Mouse (Mus musculus): ENCODE data around the gene Fgf6. TPM values are rescaled to one million over a fixed set of nuclear protein-coding genes. Genes with fewer than 3 reads are reported as not detected.

Gene Fgf6
- not detected in 2 replicates for total RNA-seq (2012; rRNA removed)

DNA sequence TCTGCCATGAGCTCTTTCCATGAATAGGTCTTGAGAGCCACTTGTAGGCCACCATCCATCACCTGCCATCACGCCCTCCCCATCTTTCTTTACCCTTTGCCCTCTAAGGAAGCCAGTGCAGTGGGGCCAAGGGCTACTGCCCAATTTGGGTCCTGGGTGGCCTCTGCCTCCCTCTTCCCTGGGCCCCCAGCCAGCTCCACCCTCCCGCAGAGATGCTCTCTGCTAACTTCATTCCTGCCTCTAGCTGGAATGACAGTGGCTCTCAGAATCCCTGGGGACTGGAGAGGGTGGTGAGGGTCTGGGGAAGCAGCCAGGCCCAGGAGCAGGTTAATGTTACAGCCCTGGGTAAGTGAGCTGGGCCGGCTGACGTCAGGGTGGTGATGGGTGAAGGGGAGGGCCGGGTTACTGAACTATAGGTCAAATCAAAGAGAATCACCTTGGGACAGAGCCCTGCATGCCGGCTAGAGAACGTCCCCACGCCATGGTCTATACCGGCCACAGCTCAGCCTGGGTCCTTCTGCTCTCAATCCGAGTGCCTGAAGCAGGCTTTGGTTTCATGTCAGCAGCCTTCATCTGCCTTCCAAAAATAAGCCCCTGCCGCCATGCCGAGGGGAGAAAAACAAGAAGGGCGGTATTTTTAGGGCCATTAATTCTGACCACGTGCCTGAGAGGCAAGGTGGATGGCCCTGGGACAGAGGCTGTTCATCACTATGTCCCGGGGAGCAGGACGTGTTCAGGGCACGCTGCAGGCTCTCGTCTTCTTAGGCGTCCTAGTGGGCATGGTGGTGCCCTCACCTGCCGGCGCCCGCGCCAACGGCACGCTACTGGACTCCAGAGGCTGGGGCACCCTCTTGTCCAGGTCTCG lies at the start of gene Fgf6:
TSS of gene Fgf6 (plus strand) at position 681 of the 865 bp plus-strand sequence.
- H3K27ac ChIP-seq (ENCODE audit: insufficient read depth, low read depth, low read length, poor library complexity, severe bottlenecking), result no peak within 1 kb of the TSS
- in situ Hi-C loops (cut with MboI; ENCODE audit: low sequenced_read_pairs in 2 of 2, unreplicated experiment in 2 of 2), result no loop called here
- peaks cover 0 to 11% of the 10 kb centered on the region in 2 experiments; a peak in 2 of 4 replicates for H3K4me1 ChIP-seq (ENCODE audit: control insufficient read depth in 2 of 2, insufficient read depth in 2 of 2, low read length in 2 of 2, poor library complexity in 1 of 2)
- H3K9me3 ChIP-seq (ENCODE audit: control insufficient read depth, insufficient read depth, low read depth, low read length), result no peaks in the 10 kb centered on the region
- no peak within 1 kb of the TSS for H3K9ac ChIP-seq (ENCODE audit: insufficient read depth, low read depth, low read length, poor library complexity, severe bottlenecking)
- H3K4me3 ChIP-seq (ENCODE audit: insufficient read depth in 1 of 2, low read depth in 1 of 2, low read length in 2 of 2, poor library complexity in 1 of 2, severe bottlenecking in 1 of 2), result no peak within 1 kb of the TSS
- TF ChIP-seq CHD2 (IDR thresholded peaks at IDR 0.05; ENCODE audit: low read depth, low read length) (no peak), MAFK (IDR thresholded peaks at IDR 0.05; ENCODE audit: insufficient read depth, low read depth, low read length) (no peak), HCFC1 (IDR thresholded peaks at IDR 0.05; ENCODE audit: borderline replicate concordance, insufficient read depth, low read length) (no peak), ZNF384 (IDR thresholded peaks at IDR 0.05; ENCODE audit: low read depth, low read length) (no peak), ZC3H11A (IDR thresholded peaks at IDR 0.05; ENCODE audit: borderline replicate concordance, low read depth, low read length) (no peak)
- no peak for DNase-seq (ENCODE audit: low read depth, low spot score)
- no peaks in the 10 kb centered on the region for H3K36me3 ChIP-seq (ENCODE audit: control insufficient read depth, insufficient read depth, low read length, poor library complexity, severe bottlenecking)

DNA sequence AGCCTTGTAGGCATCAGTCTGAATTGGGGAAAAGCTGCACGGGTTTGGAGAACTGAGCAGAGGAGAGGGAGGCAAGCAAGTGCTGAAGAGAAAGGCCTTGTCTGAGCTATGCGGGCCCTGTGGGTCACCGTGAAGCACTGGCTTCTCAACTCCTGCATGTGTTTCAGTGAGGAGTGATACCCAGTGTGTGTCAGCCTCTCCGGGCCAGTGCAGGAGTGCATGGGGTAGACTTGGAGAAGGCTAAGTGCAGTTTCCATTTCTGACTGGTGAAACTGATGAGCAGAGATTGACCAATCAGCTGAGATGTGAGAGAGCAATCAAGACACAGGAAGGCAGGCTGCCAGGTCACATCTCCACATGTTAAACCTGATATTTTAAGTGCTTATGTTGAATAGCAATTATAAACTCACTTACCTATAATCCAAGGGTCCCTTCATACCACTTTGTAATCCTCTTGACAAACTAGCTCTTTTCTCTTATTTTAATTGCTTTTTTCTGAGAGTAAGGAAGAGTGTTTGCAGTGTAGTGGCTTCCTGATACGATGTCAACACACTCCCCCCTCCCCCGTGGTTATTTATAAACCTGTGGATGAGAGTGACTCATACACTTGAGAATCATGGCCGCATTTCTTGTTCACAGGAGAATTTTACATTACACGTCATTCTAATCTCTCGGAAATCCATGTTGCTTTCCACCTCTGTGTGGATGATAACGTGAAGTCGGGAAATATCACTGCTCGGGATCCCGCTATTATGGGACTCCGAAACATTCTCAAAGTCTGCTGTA lies 49.0 kb upstream of the Fgf6 start:
- no peak for DNase-seq (ENCODE audit: low read depth, low spot score)
- in situ Hi-C loops (cut with MboI; ENCODE audit: low sequenced_read_pairs in 2 of 2, unreplicated experiment in 2 of 2), result no loop called here
- Histone ChIP-seq H3K36me3 (ENCODE audit: control insufficient read depth, insufficient read depth, low read length, poor library complexity, severe bottlenecking) (no peaks in the 10 kb centered on the region; the same call in 1 of the 2 replicates), H3K4me3 (ENCODE audit: insufficient read depth in 1 of 2, low read depth in 1 of 2, low read length in 2 of 2, poor library complexity in 1 of 2, severe bottlenecking in 1 of 2) (no peak overlapping the region), H3K27ac (ENCODE audit: insufficient read depth, low read depth, low read length, poor library complexity, severe bottlenecking) (no peak overlapping the region), H3K4me1 (ENCODE audit: control insufficient read depth in 2 of 2, insufficient read depth in 2 of 2, low read length in 2 of 2, poor library complexity in 1 of 2) (no peaks in the 10 kb centered on the region), H3K9me3 (ENCODE audit: control insufficient read depth, insufficient read depth, low read depth, low read length) (no peaks in the 10 kb centered on the region), H3K9ac (ENCODE audit: insufficient read depth, low read depth, low read length, poor library complexity, severe bottlenecking) (no peak overlapping the region)
- no peak for TF ChIP-seq MAFK (IDR thresholded peaks at IDR 0.05; ENCODE audit: insufficient read depth, low read depth, low read length)
- no peak for TF ChIP-seq CHD2 (IDR thresholded peaks at IDR 0.05; ENCODE audit: low read depth, low read length)
- no peak for TF ChIP-seq ZNF384 (IDR thresholded peaks at IDR 0.05; ENCODE audit: low read depth, low read length)
- TF ChIP-seq HCFC1 (IDR thresholded peaks at IDR 0.05; ENCODE audit: borderline replicate concordance, insufficient read depth, low read length), result no peak
- TF ChIP-seq ZC3H11A (IDR thresholded peaks at IDR 0.05; ENCODE audit: borderline replicate concordance, low read depth, low read length), result no peak

DNA sequence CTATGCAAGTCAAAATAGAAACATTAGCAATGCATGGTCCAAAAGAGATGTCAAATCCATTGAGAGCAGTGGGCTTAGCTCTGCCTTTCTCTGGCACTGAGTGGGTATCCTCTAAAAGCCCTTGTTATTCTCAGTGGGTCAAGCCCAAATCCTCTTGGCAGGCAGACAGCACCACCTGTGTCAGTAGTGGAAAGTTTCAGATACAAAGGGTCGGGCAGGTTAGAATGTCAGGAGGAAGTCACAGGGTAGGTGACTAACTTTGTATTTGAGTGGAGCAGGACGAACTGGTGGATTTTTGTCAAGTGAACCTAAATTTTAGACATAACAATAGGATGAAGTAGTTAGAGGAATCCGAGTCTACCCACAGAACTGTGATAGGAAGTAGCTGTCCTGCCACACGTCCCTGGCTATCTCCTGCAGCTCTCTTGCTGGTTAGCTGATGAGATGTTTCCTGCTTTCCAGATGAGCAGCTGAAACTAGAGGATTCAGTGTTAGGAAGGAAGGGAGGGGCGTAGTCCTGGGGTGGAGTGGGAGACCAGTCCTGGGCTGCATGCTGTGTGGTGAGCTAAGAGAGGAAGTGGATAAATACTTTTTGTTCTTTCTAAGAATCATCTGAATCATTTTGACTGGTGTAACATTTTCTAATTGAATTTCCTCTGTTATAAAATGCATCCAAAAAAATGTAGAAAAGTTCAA lies 33.7 kb upstream of the Fgf6 start:
- H3K9ac ChIP-seq (ENCODE audit: insufficient read depth, low read depth, low read length, poor library complexity, severe bottlenecking), result no peak overlapping the region
- TF ChIP-seq MAFK (IDR thresholded peaks at IDR 0.05; ENCODE audit: insufficient read depth, low read depth, low read length) (no peak), CHD2 (IDR thresholded peaks at IDR 0.05; ENCODE audit: low read depth, low read length) (no peak), HCFC1 (IDR thresholded peaks at IDR 0.05; ENCODE audit: borderline replicate concordance, insufficient read depth, low read length) (no peak), ZNF384 (IDR thresholded peaks at IDR 0.05; ENCODE audit: low read depth, low read length) (no peak), ZC3H11A (IDR thresholded peaks at IDR 0.05; ENCODE audit: borderline replicate concordance, low read depth, low read length) (no peak)
- no peak for DNase-seq (ENCODE audit: low read depth, low spot score)
- no peak overlapping the region for H3K27ac ChIP-seq (ENCODE audit: insufficient read depth, low read depth, low read length, poor library complexity, severe bottlenecking)
- H3K9me3 ChIP-seq (ENCODE audit: control insufficient read depth, insufficient read depth, low read depth, low read length), result no peaks in the 10 kb centered on the region
- H3K4me1 ChIP-seq (ENCODE audit: control insufficient read depth in 2 of 2, insufficient read depth in 2 of 2, low read length in 2 of 2, poor library complexity in 1 of 2), result no peaks in the 10 kb centered on the region
- in situ Hi-C loops (cut with MboI; ENCODE audit: low sequenced_read_pairs in 2 of 2, unreplicated experiment in 2 of 2), result no loop called here
- no peak overlapping the region for H3K4me3 ChIP-seq (ENCODE audit: insufficient read depth in 1 of 2, low read depth in 1 of 2, low read length in 2 of 2, poor library complexity in 1 of 2, severe bottlenecking in 1 of 2)
- H3K36me3 ChIP-seq (ENCODE audit: control insufficient read depth, insufficient read depth, low read length, poor library complexity, severe bottlenecking), result no peaks in the 10 kb centered on the region

DNA sequence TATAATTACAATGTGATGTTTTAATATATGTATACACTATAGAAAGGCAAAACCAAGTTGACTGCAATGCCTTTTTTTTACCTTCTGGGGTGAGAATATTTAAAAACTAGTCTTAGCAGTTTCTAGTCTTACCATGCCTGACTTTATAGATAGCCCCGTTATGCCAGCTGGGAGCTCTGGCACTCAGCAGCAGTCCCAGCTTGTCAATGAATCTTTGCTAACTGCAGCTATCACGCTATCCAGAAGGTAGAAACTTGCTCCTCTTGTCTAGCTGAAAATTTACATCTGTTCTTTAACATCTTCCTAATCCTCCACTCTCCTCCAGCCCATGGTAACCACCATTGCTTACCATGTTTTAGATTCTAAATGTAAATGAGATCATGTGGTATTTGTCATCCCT lies 21.7 kb upstream of the Fgf6 start:
- no peak for DNase-seq (ENCODE audit: low read depth, low spot score)
- Histone ChIP-seq H3K36me3 (ENCODE audit: control insufficient read depth, insufficient read depth, low read length, poor library complexity, severe bottlenecking) (no peaks in the 10 kb centered on the region), H3K9me3 (ENCODE audit: control insufficient read depth, insufficient read depth, low read depth, low read length) (no peaks in the 10 kb centered on the region), H3K4me1 (ENCODE audit: control insufficient read depth in 2 of 2, insufficient read depth in 2 of 2, low read length in 2 of 2, poor library complexity in 1 of 2) (no peaks in the 10 kb centered on the region), H3K9ac (ENCODE audit: insufficient read depth, low read depth, low read length, poor library complexity, severe bottlenecking) (no peak overlapping the region), H3K4me3 (ENCODE audit: insufficient read depth in 1 of 2, low read depth in 1 of 2, low read length in 2 of 2, poor library complexity in 1 of 2, severe bottlenecking in 1 of 2) (no peak overlapping the region), H3K27ac (ENCODE audit: insufficient read depth, low read depth, low read length, poor library complexity, severe bottlenecking) (no peak overlapping the region)
- TF ChIP-seq MAFK (IDR thresholded peaks at IDR 0.05; ENCODE audit: insufficient read depth, low read depth, low read length) (no peak), CHD2 (IDR thresholded peaks at IDR 0.05; ENCODE audit: low read depth, low read length) (no peak), ZNF384 (IDR thresholded peaks at IDR 0.05; ENCODE audit: low read depth, low read length) (no peak), HCFC1 (IDR thresholded peaks at IDR 0.05; ENCODE audit: borderline replicate concordance, insufficient read depth, low read length) (no peak), ZC3H11A (IDR thresholded peaks at IDR 0.05; ENCODE audit: borderline replicate concordance, low read depth, low read length) (no peak)
- in situ Hi-C loops (cut with MboI; ENCODE audit: low sequenced_read_pairs in 2 of 2, unreplicated experiment in 2 of 2), result no loop called here

Data from ES-E14 (cell line).